Mouse (Mus musculus) cerebellum, adult 2 months (tissue): ENCODE measurements around the gene Crb3.
A peak's percentile ranks its signal among the peaks of the same experiment; 100 is the strongest.

Experiments
- CTCF ChIP-seq: fragments of 200-500 bp; IDR thresholded peaks from 2 replicates; pipeline ENCODE4 v1.5.1; 2011; ENCODE audit warnings: low read depth, mild to moderate bottlenecking, control low read depth, low read length, moderate library complexity, borderline replicate concordance; ENCODE audit not compliant: insufficient read depth
- POLR2A ChIP-seq: fragments of 200-500 bp; IDR thresholded peaks from 2 replicates; pipeline ENCODE4 v1.6.1; 2011; ENCODE audit warnings: low read length, control low read depth, borderline replicate concordance; ENCODE audit not compliant: insufficient read depth

GRCm38 (mm10) chr17:57011236-57012141 lies 47.4 kb upstream of the Crb3 start, which contains the start of the genes Gtf2f1 and Gm17949:
- no peak for TF ChIP-seq CTCF
- peak; percentile 99 for TF ChIP-seq POLR2A
